11 mouse cellular contexts compared by ENCODE assay signal in the genomic region with DNA sequence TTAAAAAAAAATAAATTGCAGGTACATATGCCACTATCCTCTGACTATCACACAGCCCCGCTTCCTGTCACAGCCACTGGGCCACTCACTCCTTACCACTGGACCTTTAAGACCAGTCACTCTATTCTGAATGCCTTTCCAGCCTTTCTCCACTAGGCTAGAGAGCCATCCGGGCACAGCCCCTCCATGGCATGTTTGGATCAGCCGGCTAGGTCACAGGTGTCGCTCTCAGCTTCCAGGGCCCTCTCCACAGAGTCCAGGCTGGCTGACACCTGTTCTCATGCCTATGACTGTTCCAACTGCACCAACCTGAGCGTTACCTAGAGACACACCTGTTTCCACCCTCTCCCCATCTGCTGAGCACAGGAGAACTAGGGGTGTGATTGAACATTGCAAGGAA. TPM values are rescaled to one million over a fixed set of nuclear protein-coding genes. Genes with fewer than 3 reads are reported as not detected.
DNase-seq lines count a peak whose midpoint lies in the region; ATAC-seq and TF ChIP-seq lines count a peak whose summit lies in the region.
"Had no signal": no experiment of that assay in that cellular context is flagged by ENCODE, and none has a peak within 500 bp of the region (broad histone marks: within the 10 kb centered on the region; RNA-seq: fewer than 3 reads in every experiment).

No protein-coding gene starts in this region.

- H3K4me1 ChIP-seq in neural tube, embryonic 14.5 days (ENCODE audit: control insufficient read depth, insufficient read depth, low read length): no peaks in the 10 kb centered on the region
- peaks cover 43% of the 10 kb centered on the region for H3K4me1 ChIP-seq in liver, embryonic 12.5 days
- peaks cover 4% of the 10 kb centered on the region; the same call in 1 of the 2 replicates for H3K4me1 ChIP-seq in thymus, adult 2 months (replicated peaks; ENCODE audit: control insufficient read depth, insufficient read depth, low read length)

- DNase-seq in cerebellum, postnatal 25 days: peak; percentile 45 to 59
- no peak for DNase-seq in cerebellum, adult 11 months
- no peak for DNase-seq in neural tube, embryonic 10.5 days (ENCODE audit: extremely low spot score, low spot score)
- no peak for DNase-seq in ovary, postnatal 10 days (ENCODE audit: low spot score)
- no peak for DNase-seq in thymus, adult 2 months
- no peak for DNase-seq in spleen, postnatal 14 days (ENCODE audit: low spot score in 2 of 2)
- DNase-seq: B cell, adult 2 months; layer of hippocampus, postnatal 36 days; right cerebral cortex, postnatal 25 days had no signal

- no peak for TF ChIP-seq POLR2A in thymus, adult 2 months (IDR thresholded peaks at IDR 0.05; ENCODE audit: control insufficient read depth, extremely low read depth, insufficient read depth, low read length, poor library complexity)

- H3K4me3 ChIP-seq in neural tube, embryonic 14.5 days (ENCODE audit: low read depth, low read length): no peak overlapping the region
- H3K4me3 ChIP-seq in liver, embryonic 12.5 days: peak overlapping the region; percentile 31; the same call in 1 of the 2 replicates
- no peak overlapping the region for H3K4me3 ChIP-seq in thymus, adult 2 months (ENCODE audit: control insufficient read depth, insufficient read depth, low read length)

- H3K27me3 ChIP-seq in neural tube, embryonic 14.5 days (ENCODE audit: control insufficient read depth, insufficient read depth, low read length): peaks cover 7% of the 10 kb centered on the region; the same call in 1 of the 2 replicates
- peaks cover 8% of the 10 kb centered on the region for H3K27me3 ChIP-seq in liver, embryonic 12.5 days (replicated peaks)
- H3K27me3 ChIP-seq in thymus, adult 2 months (ENCODE audit: control insufficient read depth, insufficient read depth, low read length): no peaks in the 10 kb centered on the region

- no peak overlapping the region for H3K27ac ChIP-seq in neural tube, embryonic 14.5 days (ENCODE audit: low read depth, low read length)
- no peak overlapping the region for H3K27ac ChIP-seq in liver, embryonic 12.5 days
- H3K27ac ChIP-seq in thymus, adult 2 months (ENCODE audit: control insufficient read depth, insufficient read depth, low read length): no peak overlapping the region

- H3K36me3 ChIP-seq in neural tube, embryonic 14.5 days (ENCODE audit: control insufficient read depth, insufficient read depth, low read length): peaks cover 16% of the 10 kb centered on the region; the same call in 1 of the 2 replicates
- H3K36me3 ChIP-seq in liver, embryonic 12.5 days: peaks cover 25% of the 10 kb centered on the region
- H3K36me3 ChIP-seq in thymus, adult 2 months (ENCODE audit: control insufficient read depth, insufficient read depth, low read length): peaks cover 18% of the 10 kb centered on the region

- no peak overlapping the region for H3K4me2 ChIP-seq in neural tube, embryonic 14.5 days (ENCODE audit: low read depth, low read length)
- H3K4me2 ChIP-seq in liver, embryonic 12.5 days: peak overlapping the region; percentile 59

- no peak for TF ChIP-seq CTCF in thymus, adult 2 months (IDR thresholded peaks at IDR 0.05; ENCODE audit: borderline replicate concordance, control insufficient read depth, extremely low read depth, insufficient read depth, low read length, poor library complexity)

- WGBS in neural tube, embryonic 14.5 days: 51% methylated on average over 5 of the region's 5 CpGs
- WGBS in liver, embryonic 12.5 days (ENCODE audit: insufficient replicate concordance): 62% methylated on average over 5 of the region's 5 CpGs
- 89% methylated on average over 5 of the region's 5 CpGs for WGBS in thymus, adult 2 months

- no peaks in the 10 kb centered on the region for H3K9me3 ChIP-seq in neural tube, embryonic 14.5 days (ENCODE audit: control insufficient read depth, low read length)
- no peaks in the 10 kb centered on the region for H3K9me3 ChIP-seq in liver, embryonic 12.5 days (replicated peaks)

- peak; percentile 24; the same call in 1 of the 2 replicates for ATAC-seq in neural tube, embryonic 14.5 days (ENCODE audit: low read depth)
- no peak for ATAC-seq in liver, embryonic 12.5 days

- no peak overlapping the region for H3K9ac ChIP-seq in neural tube, embryonic 14.5 days (replicated peaks; ENCODE audit: low read depth, low read length)
- H3K9ac ChIP-seq in liver, embryonic 12.5 days: 0 out of 2 replicates have a peak overlapping the region, but pooled peaks have one; percentile 58

RNA-seq across cellular contexts. Expression of a gene that starts 1.3 kb away (rescaled TPM):
- 0.39 TPM in 1 of 2 replicates, not detected in the other for polyA plus RNA-seq in neural tube, embryonic 14.5 days (2014; fragmentation: Nextera tagmentation; extraction: Ambion mirVana)
- polyA plus RNA-seq in liver, embryonic 12.5 days (2016; fragmentation: Nextera tagmentation; extraction: Ambion mirVana): 4.0 and 4.4 TPM in 2 replicates
- polyA plus RNA-seq in thymus, adult 2 months (2012; rRNA removed): 5.4 and 6.9 TPM in 2 replicates

RNA-seq across cellular contexts. Expression of a gene that starts 16.3 kb away (rescaled TPM):
- polyA plus RNA-seq in neural tube, embryonic 14.5 days (2014; fragmentation: Nextera tagmentation; extraction: Ambion mirVana): 48.6 and 49.4 TPM in 2 replicates
- 29.5 and 31.0 TPM in 2 replicates for polyA plus RNA-seq in liver, embryonic 12.5 days (2016; fragmentation: Nextera tagmentation; extraction: Ambion mirVana)
- polyA plus RNA-seq in thymus, adult 2 months (2012; rRNA removed): 25.5 and 29.4 TPM in 2 replicates

RNA-seq across cellular contexts. Expression of a gene that starts 17.9 kb away (rescaled TPM):
- 14.4 and 14.8 TPM in 2 replicates for polyA plus RNA-seq in neural tube, embryonic 14.5 days (2014; fragmentation: Nextera tagmentation; extraction: Ambion mirVana)
- 3.9 and 5.1 TPM in 2 replicates for polyA plus RNA-seq in liver, embryonic 12.5 days (2016; fragmentation: Nextera tagmentation; extraction: Ambion mirVana)
- 10.3 and 15.8 TPM in 2 replicates for polyA plus RNA-seq in thymus, adult 2 months (2012; rRNA removed)

RNA-seq across cellular contexts. Expression of a gene that starts 24.7 kb away (rescaled TPM):
- 58.0 and 65.8 TPM in 2 replicates for polyA plus RNA-seq in neural tube, embryonic 14.5 days (2014; fragmentation: Nextera tagmentation; extraction: Ambion mirVana)
- polyA plus RNA-seq in liver, embryonic 12.5 days (2016; fragmentation: Nextera tagmentation; extraction: Ambion mirVana): 81.3 and 82.2 TPM in 2 replicates
- 94.9 and 103 TPM in 2 replicates for polyA plus RNA-seq in thymus, adult 2 months (2012; rRNA removed)

RNA-seq across cellular contexts. Expression of a gene that starts 33.2 kb away (rescaled TPM):
- 59.2 and 81.7 TPM in 2 replicates for polyA plus RNA-seq in neural tube, embryonic 14.5 days (2014; fragmentation: Nextera tagmentation; extraction: Ambion mirVana)
- polyA plus RNA-seq in liver, embryonic 12.5 days (2016; fragmentation: Nextera tagmentation; extraction: Ambion mirVana): 75.0 and 80.3 TPM in 2 replicates
- 56.9 and 75.1 TPM in 2 replicates for polyA plus RNA-seq in thymus, adult 2 months (2012; rRNA removed)

Comparison
In these comparisons a context has a peak if more than half of its experiments do, and no peak if none do; other contexts are left out.
1. DNase-seq: peak in cerebellum, postnatal 25 days (2 of 2); none in cerebellum, adult 11 months (single experiment), neural tube, embryonic 10.5 days (single experiment), ovary, postnatal 10 days (single experiment), thymus, adult 2 months (single experiment) and spleen, postnatal 14 days (0 of 2).